Mouse (Mus musculus) myocyte (in vitro differentiated cells): ENCODE measurements around the gene Mansc1.
A peak's percentile ranks its signal among the peaks of the same experiment; 100 is the strongest.

Source experiments
- POLR2A ChIP-seq: IDR thresholded peaks from one replicate; pipeline ENCODE4 v1.6.1; 2011; ENCODE audit warnings: low read depth, mild to moderate bottlenecking, control low read depth, moderate library complexity; ENCODE audit not compliant: insufficient read length
- TCF12 ChIP-seq: IDR thresholded peaks from one replicate; pipeline ENCODE4 v1.6.1; 2011; ENCODE audit warnings: mild to moderate bottlenecking, control low read depth; ENCODE audit not compliant: poor library complexity, insufficient read depth, severe bottlenecking
- USF1 ChIP-seq: IDR thresholded peaks from one replicate; pipeline ENCODE4 v1.6.1; 2011; ENCODE audit warnings: low read depth, mild to moderate bottlenecking, control low read depth, moderate library complexity

DNA sequence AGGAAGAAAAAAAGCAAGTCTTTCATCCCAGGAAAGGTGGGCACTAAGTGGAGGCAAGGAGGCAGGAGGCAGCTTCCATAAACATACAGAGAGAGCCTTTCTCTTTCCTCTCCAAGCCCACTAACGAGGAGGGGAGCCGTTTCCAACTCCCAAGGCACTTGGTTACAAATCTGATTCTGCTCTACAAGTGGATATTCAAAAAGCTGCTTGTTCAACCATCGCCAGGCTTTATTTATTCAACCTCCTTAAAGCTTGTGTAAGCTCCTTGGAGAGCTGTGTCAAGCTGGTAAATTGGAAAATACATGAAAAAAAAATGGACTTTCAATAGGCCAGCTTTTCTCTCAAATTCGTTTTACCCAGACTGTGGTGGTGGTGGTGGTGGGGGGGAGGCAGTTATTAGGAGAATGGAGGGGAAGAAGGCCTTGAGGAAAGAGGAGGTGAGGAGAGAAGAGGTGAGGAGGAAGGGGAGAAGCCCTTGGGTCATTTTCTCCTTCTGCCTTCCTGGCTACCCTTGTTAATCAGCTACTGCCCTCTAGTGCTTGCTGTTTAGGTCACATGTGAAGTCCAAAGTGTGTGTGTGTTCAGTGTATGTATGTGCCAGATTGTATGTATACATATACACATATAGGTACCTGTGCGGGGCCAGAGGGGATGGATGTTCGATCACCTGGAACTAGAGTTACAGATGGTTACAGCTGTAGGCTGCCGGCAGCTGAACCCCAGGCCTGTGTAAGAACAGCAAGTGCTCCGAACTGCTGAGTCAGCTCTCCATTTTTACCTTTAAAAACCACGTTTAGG lies 25.1 kb downstream of the Mansc1 start:
- TF ChIP-seq POLR2A (no peak), USF1 (peak; percentile 67), TCF12 (no peak)
